Mouse (Mus musculus) kidney, embryonic 15.5 days (tissue): ENCODE data around the gene Ercc8. TPM values are rescaled to one million over a fixed set of nuclear protein-coding genes. Genes with fewer than 3 reads are reported as not detected.
A peak's percentile ranks its signal among the peaks of the same experiment; 100 is the strongest.

Experiments used
- ATAC-seq: fragments of 200-750 bp; cut with Nextera tagmentation; replicated peaks from 2 replicates; pipeline ENCODE4 v1.8.0; 2017; ENCODE audit warnings: moderate TSS enrichment; ENCODE audit not compliant: low FRiP score
- H3K27ac ChIP-seq: fragments of 300-500 bp; sonication (generic); 2 replicates; pipeline ENCODE4 v1.5.1; 2015; ENCODE audit warnings: mild to moderate bottlenecking, inconsistent platforms
- H3K27me3 ChIP-seq: fragments of 300-500 bp; sonication (generic); 2 replicates; pipeline ENCODE4 v1.6.1; 2015; ENCODE audit warnings: inconsistent platforms
- H3K36me3 ChIP-seq: fragments of 300-500 bp; sonication (generic); 2 replicates; pipeline ENCODE4 v1.6.1; 2015; ENCODE audit warnings: inconsistent platforms
- H3K4me1 ChIP-seq: fragments of 300-500 bp; sonication (generic); 2 replicates; pipeline ENCODE4 v1.6.1; 2015; ENCODE audit warnings: inconsistent platforms
- H3K4me2 ChIP-seq: fragments of 300-500 bp; sonication (generic); 2 replicates; pipeline ENCODE4 v1.6.1; 2015; ENCODE audit warnings: moderate library complexity, mild to moderate bottlenecking, inconsistent platforms
- H3K4me3 ChIP-seq: fragments of 300-500 bp; sonication (generic); replicated peaks from 2 replicates; pipeline ENCODE4 v1.5.1; 2015; ENCODE audit warnings: mild to moderate bottlenecking, inconsistent platforms
- H3K9ac ChIP-seq: fragments of 300-500 bp; sonication (generic); 2 replicates; pipeline ENCODE4 v1.6.1; 2015; ENCODE audit warnings: mild to moderate bottlenecking, inconsistent platforms
- H3K9me3 ChIP-seq: fragments of 300-500 bp; sonication (generic); replicated peaks from 2 replicates; pipeline ENCODE4 v1.6.1; 2016; ENCODE audit warnings: inconsistent platforms
- WGBS: fragments of 180-500 bp; shearing (Covaris S2); methylation state at CpG from one replicate; pipeline ENCODE4 v1.1.7; 2015; ENCODE audit warnings: mixed read lengths; 5-methylcytosine and 5-hydroxymethylcytosine counted together
- polyA plus RNA-seq: library from polyadenylated mRNA; unstranded; fragments of >200 nt; fragmentation: Nextera tagmentation; extraction: Ambion mirVana; gene quantifications from 2 replicates; pipeline ENCODE4 v1.2.1, GENCODE M21; 2015

The Ercc8 gene
- polyA plus RNA-seq, 1 experiment from 2014 or later, result 16.7 TPM

DNA sequence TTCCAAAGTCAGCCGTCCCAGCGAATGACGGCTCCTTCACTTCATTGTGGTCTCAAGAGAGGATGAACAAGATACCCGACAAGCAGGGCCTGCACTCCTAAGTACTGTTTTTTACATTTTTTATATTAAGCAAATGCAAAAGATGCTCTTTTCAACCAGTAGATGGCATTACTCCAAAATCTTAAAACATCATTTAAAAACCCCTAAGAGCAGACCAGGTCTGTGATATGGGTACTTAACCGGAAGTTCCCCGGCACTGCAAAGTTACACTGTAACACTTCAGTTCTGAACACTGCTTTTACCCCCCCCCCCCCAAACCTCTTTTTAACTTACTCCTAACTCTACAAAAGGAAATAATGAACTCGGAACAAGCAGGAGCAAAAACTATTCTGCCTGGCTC lies 29.5 kb upstream of the Ercc8 start:
- Histone ChIP-seq H3K4me2 (no peak overlapping the region), H3K27ac (no peak overlapping the region), H3K9me3 (no peaks in the 10 kb centered on the region), H3K9ac (no peak overlapping the region), H3K27me3 (no peaks in the 10 kb centered on the region), H3K36me3 (no peaks in the 10 kb centered on the region), H3K4me3 (no peak overlapping the region), H3K4me1 (peaks cover 7% of the 10 kb centered on the region; the same call in 1 of the 2 replicates)
- no peak for ATAC-seq
- WGBS, result 65% methylated on average over 7 of the region's 7 CpGs

DNA sequence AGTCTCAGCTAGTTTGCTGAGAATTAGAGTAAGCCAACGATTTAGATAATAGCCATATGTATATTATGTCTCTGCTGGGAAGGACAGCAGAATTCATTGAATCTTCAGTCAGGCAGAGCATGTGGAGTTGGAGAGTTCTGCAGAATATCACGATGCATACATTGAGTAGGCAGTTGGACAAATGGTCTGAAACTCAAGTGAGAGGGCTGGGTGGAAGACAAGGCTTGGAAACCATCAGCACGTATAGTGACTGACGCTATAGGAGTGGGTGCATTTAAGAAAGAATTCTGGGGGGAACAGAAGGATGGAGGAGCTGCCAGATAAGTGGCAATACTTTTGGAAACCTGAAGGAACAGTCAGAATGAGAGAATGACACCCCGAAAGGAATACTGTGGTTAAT lies 27.8 kb upstream of the Ercc8 start:
- H3K9ac ChIP-seq, result no peak overlapping the region
- no peak for ATAC-seq
- WGBS, result 92% methylated on average over 5 of the region's 5 CpGs

DNA sequence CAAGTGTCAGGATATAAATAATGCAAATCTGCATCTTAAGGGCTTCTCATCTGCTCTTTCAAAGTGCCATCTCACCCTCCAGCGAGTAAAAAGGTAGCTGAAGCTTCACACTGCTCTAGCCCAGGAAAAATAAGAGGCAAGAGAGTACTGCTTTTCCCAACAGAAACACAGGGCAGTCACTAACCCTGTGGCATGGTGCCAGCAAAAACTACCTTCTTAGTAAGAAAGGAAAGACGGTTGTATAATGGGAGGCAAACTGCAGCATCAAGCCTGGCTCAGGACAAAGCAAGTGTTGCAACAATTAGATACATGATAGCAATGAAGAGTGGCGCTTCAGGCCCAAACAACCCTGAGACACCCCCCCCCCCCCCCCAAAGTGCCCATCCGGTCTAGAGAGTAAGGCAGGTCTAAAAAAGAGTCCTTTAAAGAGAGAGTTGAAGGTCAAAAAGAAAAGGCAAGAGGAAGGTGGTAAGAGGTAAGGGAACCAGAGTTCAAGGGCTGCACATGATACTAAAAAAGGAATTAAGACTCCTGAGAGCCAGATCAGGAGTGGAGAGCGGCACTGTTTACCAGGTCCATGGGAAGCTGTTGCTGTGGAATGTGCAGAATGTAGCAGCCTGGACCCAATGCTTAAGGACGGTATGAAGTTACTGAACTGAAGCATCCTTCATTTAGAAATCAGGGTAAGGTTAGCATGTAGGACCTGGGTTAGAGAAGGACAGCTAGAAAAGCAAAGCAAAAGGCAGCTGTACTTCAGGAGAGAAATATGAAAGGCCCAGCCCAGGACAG lies 26.3 kb upstream of the Ercc8 start:
- H3K9ac ChIP-seq, result no peak overlapping the region
- H3K4me1 ChIP-seq, result 0 out of 2 replicates have a peak, but pooled peaks cover 5% of the 10 kb centered on the region
- WGBS, result 65% methylated on average over 6 of the region's 6 CpGs
- 0 out of 2 replicates have a peak, but pooled peaks have one; percentile 60 for ATAC-seq
- no peaks in the 10 kb centered on the region for H3K9me3 ChIP-seq
- H3K27me3 ChIP-seq, result no peaks in the 10 kb centered on the region
- no peak overlapping the region for H3K4me2 ChIP-seq
- no peaks in the 10 kb centered on the region for H3K36me3 ChIP-seq
- H3K4me3 ChIP-seq, result no peak overlapping the region
- peak overlapping the region; percentile 45; the same call in 1 of the 2 replicates for H3K27ac ChIP-seq

More for the DNA sequence above, 27.8 kb upstream of the Ercc8 start:
- H3K4me1 ChIP-seq, result 0 out of 2 replicates have a peak, but pooled peaks cover 5% of the 10 kb centered on the region
- H3K4me2 ChIP-seq, result no peak overlapping the region
- H3K36me3 ChIP-seq, result no peaks in the 10 kb centered on the region
- no peak overlapping the region for H3K4me3 ChIP-seq
- H3K27me3 ChIP-seq, result no peaks in the 10 kb centered on the region
- no peaks in the 10 kb centered on the region for H3K9me3 ChIP-seq
- H3K27ac ChIP-seq, result no peak overlapping the region

DNA sequence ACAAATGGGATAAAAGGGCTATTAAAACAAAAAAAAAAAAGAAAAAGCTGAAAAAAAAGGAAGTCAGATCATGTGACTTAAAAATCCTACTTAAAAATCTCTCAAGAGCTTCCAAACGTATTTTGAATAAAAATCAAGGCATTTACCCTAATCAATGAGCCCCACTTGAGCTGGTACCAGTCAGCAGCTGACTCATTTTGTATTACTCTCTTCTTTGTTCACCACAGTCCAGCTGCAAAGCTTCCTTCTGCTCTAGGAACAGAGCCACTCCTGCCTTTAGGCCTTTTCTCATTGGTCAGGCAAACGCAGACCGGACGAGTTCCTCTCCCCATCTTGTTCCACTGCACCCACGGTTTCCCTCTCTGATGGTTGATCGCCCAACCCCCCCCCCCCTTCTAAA lies 22.9 kb upstream of the Ercc8 start:
- Histone ChIP-seq H3K27me3 (no peaks in the 10 kb centered on the region), H3K9ac (no peak overlapping the region), H3K4me3 (no peak overlapping the region), H3K27ac (no peak overlapping the region), H3K4me2 (no peak overlapping the region), H3K4me1 (peaks cover 9% of the 10 kb centered on the region; the same call in 1 of the 2 replicates), H3K36me3 (no peaks in the 10 kb centered on the region), H3K9me3 (no peaks in the 10 kb centered on the region)
- ATAC-seq, result no peak
- WGBS, result 87% methylated on average over 6 of the region's 6 CpGs

DNA sequence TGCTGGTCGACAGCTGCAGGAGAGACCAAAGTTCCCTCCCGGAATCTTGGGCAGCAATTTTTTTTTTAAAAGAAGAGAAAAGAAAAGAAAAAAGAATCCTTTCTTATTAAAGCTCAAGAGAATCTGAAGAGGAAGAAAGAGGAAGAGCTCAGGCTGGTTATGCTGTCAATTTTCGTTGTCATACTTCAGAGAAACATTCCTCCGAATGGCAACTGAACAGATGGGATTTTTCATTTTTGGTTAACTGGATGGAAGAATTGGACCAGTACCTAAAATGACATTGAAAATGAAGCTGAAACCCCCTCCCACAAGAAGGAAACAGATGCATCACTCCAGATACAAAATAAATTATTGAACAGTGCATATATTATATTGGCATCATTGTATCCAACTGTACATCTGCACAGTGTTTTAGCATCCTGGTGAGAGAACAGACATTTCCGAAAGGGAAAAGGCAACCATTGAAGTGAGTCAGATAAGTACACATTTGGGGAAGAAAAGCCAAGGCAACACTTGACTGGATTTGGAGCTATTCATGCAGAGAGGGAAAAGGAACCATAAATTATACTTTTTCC lies 20.0 kb upstream of the Ercc8 start:
- no peak overlapping the region for H3K4me2 ChIP-seq
- H3K4me1 ChIP-seq, result peaks cover 8% of the 10 kb centered on the region; the same call in 1 of the 2 replicates
- WGBS, result 68% methylated on average over 5 of the region's 5 CpGs
- no peak for ATAC-seq
- no peak overlapping the region for H3K9ac ChIP-seq
- H3K27ac ChIP-seq, result no peak overlapping the region
- no peaks in the 10 kb centered on the region for H3K36me3 ChIP-seq
- no peaks in the 10 kb centered on the region for H3K9me3 ChIP-seq
- no peak overlapping the region for H3K4me3 ChIP-seq
- no peaks in the 10 kb centered on the region for H3K27me3 ChIP-seq

DNA sequence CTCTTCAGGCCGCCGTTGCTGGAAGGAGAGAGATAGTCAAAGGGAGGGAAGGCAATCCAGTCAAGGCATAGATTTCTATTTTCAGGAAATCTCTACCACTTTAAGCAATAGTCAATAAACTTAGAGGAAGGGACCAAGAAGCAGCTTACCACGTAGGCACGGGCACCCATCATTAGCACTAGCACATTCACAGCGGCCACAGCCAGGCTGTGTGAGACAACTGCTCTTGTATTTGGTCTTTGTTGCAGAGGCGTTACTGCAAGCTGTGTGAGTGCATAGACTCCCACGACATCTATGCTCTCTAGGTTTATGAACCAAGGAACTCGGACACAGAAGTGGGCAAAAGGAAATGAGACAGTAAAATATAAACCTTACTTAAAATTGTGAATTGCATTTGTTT lies 14.4 kb upstream of the Ercc8 start:
- H3K9me3 ChIP-seq, result no peaks in the 10 kb centered on the region
- no peak for ATAC-seq
- WGBS, result 82% methylated on average over 8 of the region's 8 CpGs

DNA sequence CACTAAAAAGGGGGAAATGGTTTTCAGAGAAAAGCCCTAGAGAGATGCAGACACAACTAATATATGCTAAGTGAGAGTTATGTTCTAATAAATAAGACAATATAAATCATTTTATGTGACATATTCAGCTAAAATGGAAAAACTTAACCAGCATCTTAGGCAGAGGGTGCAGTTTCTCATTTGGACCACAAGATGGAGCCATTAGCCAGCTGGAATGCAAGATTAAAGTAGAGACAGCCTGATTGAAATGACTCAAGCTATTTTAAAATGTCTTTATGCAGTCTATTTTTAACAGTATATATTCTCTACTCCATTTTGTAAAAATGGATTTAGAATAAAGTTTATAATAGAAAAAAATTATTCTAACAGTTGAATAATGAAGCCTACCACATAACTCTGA lies 6.7 kb upstream of the Ercc8 start:
- Histone ChIP-seq H3K9me3 (no peaks in the 10 kb centered on the region), H3K4me1 (peaks cover 4% of the 10 kb centered on the region; the same call in 1 of the 2 replicates), H3K9ac (no peak overlapping the region), H3K27me3 (no peaks in the 10 kb centered on the region), H3K36me3 (no peaks in the 10 kb centered on the region), H3K4me3 (no peak overlapping the region), H3K4me2 (no peak overlapping the region), H3K27ac (no peak overlapping the region)
- no peak for ATAC-seq

More for the DNA sequence above, 14.4 kb upstream of the Ercc8 start:
- Histone ChIP-seq H3K9ac (no peak overlapping the region), H3K4me3 (no peak overlapping the region), H3K4me1 (0 out of 2 replicates have a peak, but pooled peaks cover 4% of the 10 kb centered on the region), H3K4me2 (no peak overlapping the region), H3K36me3 (no peaks in the 10 kb centered on the region), H3K27ac (no peak overlapping the region), H3K27me3 (no peaks in the 10 kb centered on the region)

DNA sequence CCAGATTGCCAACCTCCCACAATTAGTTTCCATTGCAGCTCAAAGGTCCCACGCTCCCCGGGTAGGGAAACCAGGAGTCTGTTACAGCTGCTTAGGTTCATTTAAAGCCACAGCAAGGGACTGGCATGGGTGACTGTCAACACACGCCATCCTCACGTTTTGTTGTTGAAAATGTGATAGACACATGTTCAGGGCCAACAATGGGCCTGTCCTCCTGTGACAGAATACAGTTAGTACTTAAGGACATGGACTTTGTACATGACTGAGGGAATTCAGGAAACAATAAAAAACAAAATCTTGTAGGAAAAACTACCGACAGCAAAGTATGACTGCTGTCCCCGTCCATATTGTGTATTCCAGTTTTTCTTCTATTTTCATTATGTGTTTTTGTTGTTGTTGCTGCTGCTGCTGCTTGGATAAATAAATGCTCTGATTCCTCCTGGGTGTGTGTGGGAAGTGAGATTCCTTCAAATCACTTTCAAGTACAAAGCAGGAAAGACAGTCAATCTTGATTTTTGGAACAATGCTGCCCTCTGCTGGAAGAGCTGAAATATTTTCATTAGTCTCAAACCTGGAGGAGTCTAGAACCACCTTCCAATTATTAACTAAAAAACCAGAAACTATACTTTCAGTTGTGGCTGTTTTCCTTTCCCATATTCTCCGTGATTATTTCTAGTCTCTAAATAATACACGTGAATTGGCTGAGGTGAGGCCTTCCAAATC lies 5.7 kb upstream of the Ercc8 start:
- H3K27me3 ChIP-seq, result no peaks in the 10 kb centered on the region
- peak; percentile 34; the same call in 1 of the 2 replicates for ATAC-seq
- no peaks in the 10 kb centered on the region for H3K36me3 ChIP-seq
- no peak overlapping the region for H3K27ac ChIP-seq
- H3K4me1 ChIP-seq, result peaks cover 12% of the 10 kb centered on the region
- no peak overlapping the region for H3K4me3 ChIP-seq
- H3K4me2 ChIP-seq, result no peak overlapping the region
- H3K9me3 ChIP-seq, result no peaks in the 10 kb centered on the region
- H3K9ac ChIP-seq, result no peak overlapping the region
- 64% methylated on average over 8 of the region's 8 CpGs for WGBS

DNA sequence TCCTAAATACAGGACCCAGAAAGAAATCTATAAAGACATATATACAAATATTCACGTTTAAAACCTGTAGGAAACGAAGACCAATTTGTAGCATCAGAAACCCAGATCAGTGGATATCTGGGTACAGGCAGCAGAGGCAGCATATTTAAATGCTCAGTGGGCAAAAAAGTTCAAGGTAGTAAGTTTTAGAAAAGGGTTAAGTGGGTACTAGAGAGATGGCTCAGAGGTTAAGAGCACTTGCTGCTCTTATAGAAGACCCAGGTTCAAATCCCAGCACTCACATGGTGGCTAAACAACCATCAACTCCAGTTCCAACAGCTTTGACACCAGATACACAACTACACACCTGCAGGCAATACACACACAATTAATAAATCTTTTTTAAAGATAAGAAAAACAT lies 1.4 kb upstream of the Ercc8 start:
- Histone ChIP-seq H3K4me2 (no peak overlapping the region), H3K9ac (no peak overlapping the region), H3K36me3 (peaks cover 9% of the 10 kb centered on the region), H3K4me1 (peaks cover 22% of the 10 kb centered on the region), H3K4me3 (no peak overlapping the region), H3K27ac (no peak overlapping the region), H3K27me3 (no peaks in the 10 kb centered on the region), H3K9me3 (no peaks in the 10 kb centered on the region)
- ATAC-seq, result no peak
- 86% methylated on average over 2 of the region's 2 CpGs for WGBS

DNA sequence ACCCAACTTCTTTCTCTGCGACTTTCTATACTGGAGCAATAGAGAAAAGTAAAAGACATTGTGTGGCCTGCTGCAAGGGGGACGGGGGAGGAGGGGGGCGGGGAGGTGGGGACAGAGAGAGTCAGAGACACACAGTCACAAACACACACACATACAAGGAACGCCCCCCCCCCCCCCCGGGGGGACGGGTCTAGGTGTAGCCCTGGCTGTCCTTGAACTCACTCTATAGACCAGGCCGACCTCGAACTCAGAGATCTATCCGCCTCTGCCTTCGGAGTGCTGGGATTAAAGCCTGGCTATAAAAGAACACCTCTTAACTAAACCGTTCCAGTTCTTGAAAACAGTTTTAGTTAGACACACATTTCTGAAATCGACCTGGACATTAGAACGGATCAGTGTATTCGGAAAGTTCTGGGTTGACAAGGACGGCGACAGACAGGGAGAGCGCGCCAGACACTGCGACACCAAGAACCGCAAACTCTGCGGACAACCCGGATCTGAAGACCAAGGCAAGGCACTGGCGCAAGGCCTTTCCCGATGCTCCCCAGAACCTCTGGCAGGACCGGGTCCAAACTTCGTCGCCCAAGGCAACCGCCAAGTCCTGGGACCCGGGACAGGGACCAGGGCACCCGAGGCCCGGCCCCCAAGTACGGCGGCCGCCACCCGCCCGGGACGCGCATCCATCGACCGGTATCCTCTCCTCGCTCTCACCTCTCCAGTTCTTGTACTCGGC lies 633 bp upstream of the Ercc8 start:
- Histone ChIP-seq H3K27ac (0 out of 2 replicates have a peak overlapping the region, but pooled peaks have one; percentile 9), H3K9me3 (no peaks in the 10 kb centered on the region), H3K4me1 (peaks cover 17% of the 10 kb centered on the region), H3K4me3 (peak overlapping the region; percentile 82), H3K4me2 (peak overlapping the region; percentile 67), H3K36me3 (peaks cover 11% of the 10 kb centered on the region), H3K9ac (peak overlapping the region; percentile 61), H3K27me3 (no peaks in the 10 kb centered on the region)
- no peak for ATAC-seq
- WGBS, result 2% methylated on average over 40 of the region's 42 CpGs

DNA sequence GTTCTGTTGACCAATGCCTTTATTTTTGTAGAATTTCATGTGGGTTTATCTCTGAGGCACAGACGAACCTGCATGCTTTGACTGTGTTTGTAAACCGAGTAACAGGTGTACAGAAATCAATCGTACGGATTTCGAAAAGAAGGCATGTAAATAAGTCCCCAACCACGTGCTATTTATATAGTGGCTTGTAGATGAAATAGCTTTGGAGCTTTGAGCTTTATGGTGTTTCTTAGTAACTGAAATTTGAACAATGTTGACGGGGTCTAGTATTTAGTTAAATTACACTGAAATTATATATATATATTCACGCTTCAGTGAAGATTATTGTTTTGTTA lies 677 bp downstream of the Ercc8 start:
- H3K27me3 ChIP-seq, result no peaks in the 10 kb centered on the region
- H3K4me3 ChIP-seq, result peak overlapping the region; percentile 82
- peaks cover 14% of the 10 kb centered on the region for H3K36me3 ChIP-seq
- no peak for ATAC-seq
- peak overlapping the region; percentile 61 for H3K9ac ChIP-seq
- H3K4me2 ChIP-seq, result peak overlapping the region; percentile 67
- 7% methylated on average over 8 of the region's 8 CpGs for WGBS
- peaks cover 17% of the 10 kb centered on the region for H3K4me1 ChIP-seq
- no peak overlapping the region for H3K27ac ChIP-seq
- H3K9me3 ChIP-seq, result no peaks in the 10 kb centered on the region
